Mouse (Mus musculus) liver, adult (tissue): ENCODE data around the gene Ociad2.
A peak's percentile ranks its signal among the peaks of the same experiment; 100 is the strongest.

Source experiments
- GATA4 ChIP-seq: IDR thresholded peaks from 2 replicates; pipeline ENCODE4 v1.6.1; 2014; ENCODE audit warnings: mild to moderate bottlenecking, low read length; ENCODE audit not compliant: insufficient replicate concordance

Ociad2 gene

DNA sequence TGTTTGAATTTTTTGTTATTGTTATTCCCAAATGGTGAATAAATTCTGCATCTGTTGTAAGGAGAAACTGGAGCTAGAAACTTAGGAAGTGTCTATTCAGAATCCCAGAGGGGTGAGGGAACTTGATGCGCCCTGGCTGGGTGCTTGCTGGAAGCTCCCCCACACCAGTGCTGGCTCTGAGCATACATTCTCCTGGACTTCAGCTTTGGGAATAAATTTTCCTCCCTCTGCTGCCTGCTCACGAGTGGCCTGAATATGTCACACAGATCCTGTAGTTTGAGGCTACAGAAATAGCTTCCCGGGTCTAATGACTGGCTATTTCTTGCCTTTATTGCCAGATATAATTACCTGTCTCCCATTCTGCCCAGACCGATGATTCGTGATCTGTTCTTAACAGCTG, 22.0 kb upstream of the Ociad2 start:
- no peak for TF ChIP-seq GATA4

- no peak for TF ChIP-seq GATA4
Measured at GRCm38 (mm10) chr5:73362338-73362737, 21.5 kb upstream of the Ociad2 start.

DNA sequence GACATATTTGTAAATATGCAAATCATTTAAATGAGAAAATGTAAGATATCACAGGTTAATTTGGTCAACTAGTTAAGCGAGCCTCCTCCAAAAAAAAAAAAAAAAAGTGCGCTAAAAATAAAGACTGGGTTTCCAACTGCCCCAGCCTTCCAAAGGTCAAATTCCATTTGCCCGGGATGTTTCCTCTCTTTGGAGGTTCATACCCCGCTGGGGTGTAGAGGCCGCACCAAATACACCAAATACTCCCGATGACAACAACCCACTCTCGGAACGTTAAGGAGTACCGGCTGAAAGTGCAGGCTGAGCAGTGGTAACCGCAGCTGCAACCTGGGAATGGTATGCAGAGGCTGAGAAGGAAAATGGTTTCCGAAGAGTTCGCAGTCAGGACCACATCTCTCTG, 19.4 kb upstream of the Ociad2 start:
- no peak for TF ChIP-seq GATA4

- TF ChIP-seq GATA4, result no peak
Measured at GRCm38 (mm10) chr5:73359752-73360141, 18.9 kb upstream of the Ociad2 start.

DNA sequence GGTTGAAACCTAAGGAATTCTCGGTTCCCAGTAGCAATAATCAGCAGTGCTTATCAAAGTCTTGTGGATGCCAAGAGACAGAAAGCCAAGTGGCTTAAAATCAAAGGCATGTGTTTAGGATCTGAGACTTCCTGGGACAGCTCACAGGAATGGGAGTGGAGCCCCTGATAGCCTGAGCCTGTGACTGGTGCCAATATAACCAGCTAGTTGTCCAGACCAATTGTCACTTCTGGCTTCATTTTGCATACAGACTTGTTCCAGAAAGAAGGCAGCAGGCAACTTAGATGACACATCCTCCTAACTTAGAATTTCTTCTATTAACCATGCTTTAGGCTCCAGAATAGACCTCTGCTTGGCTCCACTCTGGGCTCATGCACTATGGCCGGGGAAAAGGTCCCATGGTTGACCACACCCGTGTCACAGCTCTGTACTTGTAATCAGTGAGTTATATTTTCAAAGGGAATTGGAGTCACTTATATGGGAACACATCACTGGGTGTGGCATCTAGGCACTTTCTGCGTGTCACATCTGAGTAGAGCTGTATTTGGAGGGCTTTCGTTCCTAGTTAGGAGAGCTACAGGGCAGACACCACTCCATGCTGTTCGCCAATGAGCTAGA, 18.4 kb upstream of the Ociad2 start:
- peak; percentile 22; the same call in 1 of the 2 replicates for TF ChIP-seq GATA4

DNA sequence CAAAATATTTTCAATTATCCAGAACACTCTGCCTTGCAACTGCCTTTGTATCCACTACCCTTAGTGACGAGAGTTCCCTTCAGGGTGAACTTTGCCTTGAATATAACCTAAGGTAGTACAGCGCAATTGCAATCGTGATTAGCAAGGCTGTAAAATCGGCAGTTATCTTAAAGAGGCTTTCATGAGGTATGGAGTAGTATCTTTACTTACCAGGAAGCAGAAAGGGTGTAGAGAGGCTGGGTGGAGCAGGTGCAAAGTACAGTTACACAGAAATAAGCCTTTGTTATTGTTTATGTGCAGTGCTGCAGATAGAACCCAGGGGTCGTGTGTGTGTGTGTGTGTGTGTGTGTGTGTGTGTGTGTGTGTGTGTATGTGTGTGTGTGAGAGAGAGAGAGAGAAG, 14.6 kb upstream of the Ociad2 start:
- no peak for TF ChIP-seq GATA4

DNA sequence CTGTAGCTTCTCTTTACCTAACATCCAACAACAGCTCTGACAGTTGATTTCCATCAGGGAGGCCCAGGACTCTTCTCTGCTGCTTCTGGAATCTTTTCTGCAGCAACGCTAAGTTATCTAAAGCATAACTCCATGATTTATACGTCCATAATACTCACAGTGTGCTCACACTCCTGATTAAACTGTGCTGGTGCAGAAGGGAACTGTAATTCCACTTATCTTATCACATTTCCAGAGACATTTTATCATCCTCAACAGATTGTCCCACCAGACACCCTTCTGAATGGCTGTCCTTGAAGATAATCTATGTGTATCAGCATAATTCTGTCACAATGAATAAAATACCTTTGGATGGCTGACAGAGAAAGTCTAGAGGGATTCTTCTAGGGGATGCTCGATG, 13.2 kb upstream of the Ociad2 start:
- no peak for TF ChIP-seq GATA4

GRCm38 (mm10) chr5:73353519-73353918, 12.7 kb upstream of the Ociad2 start:
- TF ChIP-seq GATA4, result no peak

DNA sequence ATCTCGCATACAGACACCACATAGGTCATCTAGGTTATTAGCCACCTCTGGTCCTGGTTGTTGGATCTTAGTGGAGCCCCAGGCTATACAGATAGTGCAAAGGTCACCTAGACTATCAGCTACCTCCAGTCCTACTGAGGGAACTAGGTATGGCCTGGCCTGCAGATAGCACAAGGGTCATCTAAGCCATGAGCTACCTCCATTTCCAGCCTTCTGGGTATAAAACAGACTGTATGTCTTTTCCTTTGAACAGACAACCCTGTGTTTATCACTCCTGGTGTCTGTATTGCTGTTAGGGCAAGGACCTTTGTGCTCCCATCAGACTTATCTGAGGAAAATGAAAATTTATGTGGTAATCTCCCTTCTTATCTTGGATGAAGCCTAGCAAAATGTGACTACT, 11.0 kb upstream of the Ociad2 start:
- TF ChIP-seq GATA4, result no peak

DNA sequence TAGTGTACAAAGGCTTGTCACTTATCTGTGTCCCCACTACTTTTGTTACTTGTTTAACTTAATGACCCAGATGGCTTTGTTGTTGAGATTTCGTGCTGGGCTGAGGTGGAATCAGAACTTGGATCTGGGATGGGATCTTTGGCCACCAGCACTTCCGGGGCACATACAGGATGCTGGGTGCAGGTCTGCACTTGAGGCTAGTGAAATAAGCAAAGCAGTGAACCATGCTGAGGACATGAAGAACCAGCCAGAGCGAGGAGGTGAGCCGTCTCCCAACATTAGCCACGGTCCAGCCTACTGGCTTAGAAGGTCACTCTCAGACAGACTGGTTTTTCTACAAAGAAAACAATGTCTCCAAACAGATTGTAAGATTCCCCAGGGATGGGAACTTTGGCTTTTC, 8.7 kb upstream of the Ociad2 start:
- no peak for TF ChIP-seq GATA4

DNA sequence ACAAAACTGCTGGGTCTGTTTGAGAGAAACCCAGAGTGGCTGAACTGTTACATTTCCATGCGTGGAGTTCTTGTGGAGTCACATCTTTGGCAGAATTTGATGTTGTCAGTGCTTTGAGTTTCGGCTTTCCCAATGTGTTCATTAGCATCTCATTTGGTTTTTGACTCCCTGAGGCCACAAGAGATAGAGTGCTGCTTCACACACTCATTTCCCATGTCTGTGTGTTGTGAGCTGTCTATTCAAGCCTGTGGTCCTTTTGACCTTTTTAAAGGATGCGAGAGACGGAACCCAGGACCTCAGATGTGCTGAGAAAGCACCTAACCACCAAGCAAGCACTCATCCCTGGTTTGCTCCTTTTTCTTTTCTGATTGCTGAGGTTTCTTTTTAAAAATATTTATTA, 4.4 kb upstream of the Ociad2 start:
- no peak for TF ChIP-seq GATA4

DNA sequence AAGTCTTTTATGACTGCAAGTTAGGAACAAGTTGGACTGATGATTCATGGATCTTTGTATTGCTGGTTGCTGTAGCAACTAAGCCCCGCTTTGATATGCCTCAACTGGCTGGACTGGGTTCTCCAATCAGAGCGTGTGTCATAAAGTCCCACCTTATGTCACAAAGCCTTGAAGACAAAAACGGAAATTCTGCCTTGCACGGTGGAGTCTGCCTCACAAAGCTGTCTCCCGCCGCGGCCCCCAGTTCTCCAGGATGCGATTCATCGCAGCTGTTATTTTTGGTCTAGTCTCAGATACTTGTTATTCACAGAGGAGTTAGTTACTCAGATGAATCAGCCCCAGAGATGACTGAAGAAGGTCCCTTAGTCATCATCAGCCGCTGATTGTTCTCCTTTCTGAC, 3.5 kb upstream of the Ociad2 start:
- TF ChIP-seq GATA4, result no peak

- TF ChIP-seq GATA4, result no peak
Measured at GRCm38 (mm10) chr5:73342701-73343355, 2.0 kb upstream of the Ociad2 start.

DNA sequence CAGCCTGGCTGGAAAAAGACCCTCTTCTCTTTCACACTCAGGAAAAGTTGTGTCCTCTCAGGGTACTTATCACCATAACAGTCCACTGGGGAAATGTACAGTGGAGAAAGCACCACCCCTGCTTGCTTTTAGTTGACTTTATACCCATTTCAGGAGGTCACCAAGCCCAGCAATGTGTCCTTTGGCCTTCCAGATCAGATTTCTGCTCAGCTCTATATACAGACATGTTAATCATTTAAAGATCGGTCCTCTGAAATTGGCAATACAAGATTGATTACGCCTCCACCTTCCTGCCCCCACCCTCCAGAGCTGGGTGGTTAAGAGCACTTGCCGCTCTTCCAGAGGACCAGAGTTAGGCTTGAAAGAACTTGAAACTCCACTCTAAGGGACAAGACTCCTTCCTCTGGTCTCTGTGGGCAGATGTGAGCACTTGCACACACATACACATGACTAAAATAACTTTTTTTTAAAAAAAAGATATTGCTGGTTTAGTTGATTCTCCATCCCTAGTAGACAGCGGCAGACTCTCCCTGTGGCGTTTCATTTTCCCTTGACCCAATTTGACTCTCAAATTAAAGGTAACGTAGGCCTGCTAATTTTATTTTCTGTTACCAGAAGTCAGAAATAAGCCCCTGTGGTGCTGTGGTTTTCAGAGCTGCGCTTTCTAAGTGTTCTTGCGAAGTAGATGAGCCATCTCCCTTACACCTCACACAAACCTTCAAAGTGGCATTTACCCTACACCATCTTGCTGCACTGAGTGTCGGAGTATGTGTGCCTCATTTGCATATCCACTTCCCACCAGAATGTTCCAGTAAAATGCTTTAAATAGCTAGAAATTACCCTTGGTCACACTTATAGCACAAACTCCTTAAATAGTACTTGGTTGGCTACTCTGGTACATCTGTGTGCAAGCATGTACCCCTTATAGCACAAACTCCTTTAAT, 777 bp downstream of the Ociad2 start:
- TF ChIP-seq GATA4, result no peak; the same call in 1 of the 2 replicates

DNA sequence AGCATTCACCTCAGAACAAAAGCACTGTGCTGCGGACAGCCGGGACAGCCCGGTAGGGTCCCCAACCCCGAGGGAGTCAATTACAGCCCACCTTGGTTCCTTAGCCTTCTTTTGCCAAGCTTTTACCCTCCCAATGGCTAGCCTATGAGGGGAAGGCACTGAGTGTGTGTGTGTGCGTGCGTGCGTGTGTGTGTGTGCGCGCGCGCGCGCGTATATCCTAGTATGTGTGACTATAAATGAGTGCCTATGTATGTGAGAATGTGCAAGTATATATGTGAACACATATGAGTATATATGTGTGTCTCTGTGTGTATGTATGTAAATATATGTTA, 2.0 kb downstream of the Ociad2 start:
- no peak for TF ChIP-seq GATA4
